Mouse (Mus musculus) ES-E14 (cell line): ENCODE data around the gene Tjp2. TPM values are rescaled to one million over a fixed set of nuclear protein-coding genes. Genes with fewer than 3 reads are reported as not detected.

ENCODE experiments used
- DNase-seq: peaks from one replicate; pipeline ENCODE4 v3.0.0-alpha.2; 2013; ENCODE audit warnings: low read depth, low spot score
- H3K27ac ChIP-seq: 2 replicates; pipeline ENCODE4 v1.5.1; 2012; ENCODE audit warnings: low read depth, mild to moderate bottlenecking, low read length, moderate library complexity, mixed read lengths; ENCODE audit not compliant: poor library complexity, insufficient read depth, severe bottlenecking
- H3K36me3 ChIP-seq: 2 replicates; pipeline ENCODE4 v1.6.1; 2012; ENCODE audit warnings: mild to moderate bottlenecking, low read length, moderate library complexity, mixed read lengths; ENCODE audit not compliant: control insufficient read depth, poor library complexity, insufficient read depth, severe bottlenecking
- H3K4me1 ChIP-seq, 2 experiments: fragments of 150-350 bp in 1 of 2; sonication (generic) in 1 of 2; 2 replicates each; pipeline ENCODE4 v1.6.1; 2012; ENCODE audit warnings: low read length in 2 of 2, mild to moderate bottlenecking in 1 of 2, mixed read lengths in 1 of 2; ENCODE audit not compliant: control insufficient read depth in 2 of 2, insufficient read depth in 2 of 2, poor library complexity in 1 of 2
- H3K4me3 ChIP-seq, 2 experiments: fragments of 150-350 bp in 1 of 2; sonication (generic) in 1 of 2; 2 replicates each; pipeline ENCODE4 v1.5.1; 2012; ENCODE audit warnings: low read length in 2 of 2, low read depth in 1 of 2, mild to moderate bottlenecking in 1 of 2, mixed read lengths in 1 of 2; ENCODE audit not compliant: insufficient read depth in 1 of 2, poor library complexity in 1 of 2, severe bottlenecking in 1 of 2
- H3K9ac ChIP-seq: 2 replicates; pipeline ENCODE4 v1.6.1; 2012; ENCODE audit warnings: low read depth, mild to moderate bottlenecking, low read length, mixed read lengths; ENCODE audit not compliant: poor library complexity, insufficient read depth, severe bottlenecking
- H3K9me3 ChIP-seq: fragments of 150-350 bp; sonication (generic); 2 replicates; pipeline ENCODE4 v1.6.1; 2012; ENCODE audit warnings: low read depth, mild to moderate bottlenecking, low read length; ENCODE audit not compliant: control insufficient read depth, insufficient read depth
- CHD2 ChIP-seq: IDR thresholded peaks from 2 replicates; pipeline ENCODE4 v1.6.1; 2014; ENCODE audit warnings: mild to moderate bottlenecking, low read depth, low read length, inconsistent platforms
- HCFC1 ChIP-seq: IDR thresholded peaks from 2 replicates; pipeline ENCODE4 v1.6.1; 2012; ENCODE audit warnings: low read length, inconsistent platforms, borderline replicate concordance; ENCODE audit not compliant: insufficient read depth
- MAFK ChIP-seq: IDR thresholded peaks from 2 replicates; pipeline ENCODE4 v1.6.1; 2014; ENCODE audit warnings: mild to moderate bottlenecking, low read depth, low read length, inconsistent platforms; ENCODE audit not compliant: insufficient read depth
- ZC3H11A ChIP-seq: IDR thresholded peaks from 2 replicates; pipeline ENCODE4 v1.6.1; 2012; ENCODE audit warnings: low read depth, mild to moderate bottlenecking, inconsistent platforms, low read length, borderline replicate concordance
- ZNF384 ChIP-seq: IDR thresholded peaks from 2 replicates; pipeline ENCODE4 v1.6.1; 2012; ENCODE audit warnings: low read depth, low read length, inconsistent platforms
- in situ Hi-C, 2 experiments: fragments of 600-800 bp; cut with MboI; formaldehyde crosslinking; loops; one replicate each; pipeline ENCODE4 v1.15.1; 2025; ENCODE audit warnings: low sequenced_read_pairs in 2 of 2, inconsistent platforms in 1 of 2; ENCODE audit not compliant: unreplicated experiment in 2 of 2
- total RNA-seq: library from RNA; depleted of rRNA; stranded (reverse); fragments of 300-350 nt; gene quantifications from 2 replicates; pipeline ENCODE4 v1.2.3, GENCODE M21; 2012

Tjp2 gene
- total RNA-seq, 1 experiment = 97.3 TPM

- Histone ChIP-seq H3K36me3 (peaks cover 2% of the 10 kb centered on the region; the same call in 1 of the 2 replicates), H3K27ac (peak overlapping the region; percentile 14; the same call in 1 of the 2 replicates), H3K4me3 (no peak overlapping the region), H3K9ac (no peak overlapping the region), H3K4me1 (peaks cover 16 to 34% of the 10 kb centered on the region in 2 experiments), H3K9me3 (no peaks in the 10 kb centered on the region)
- TF ChIP-seq HCFC1 = no peak
- TF ChIP-seq ZNF384 = no peak
- TF ChIP-seq ZC3H11A = no peak
- no peak for TF ChIP-seq MAFK
- TF ChIP-seq CHD2 = no peak
- DNase-seq = no peak
- in situ Hi-C loops = no loop called here
These were observed 11.5 kb downstream of the Tjp2 start for GRCm38 (mm10) chr19:24213299-24213698.

- no peak for TF ChIP-seq HCFC1
- no peak for TF ChIP-seq ZNF384
- TF ChIP-seq MAFK = no peak
- no peak for TF ChIP-seq ZC3H11A
- no peak for TF ChIP-seq CHD2
- in situ Hi-C loops = no loop called here
- H3K36me3 ChIP-seq = peaks cover 2% of the 10 kb centered on the region; the same call in 1 of the 2 replicates
- H3K4me3 ChIP-seq = no peak overlapping the region
- no peak overlapping the region for H3K9ac ChIP-seq
- DNase-seq = no peak
- peaks cover 13 to 34% of the 10 kb centered on the region in 2 experiments for H3K4me1 ChIP-seq
- H3K27ac ChIP-seq = 0 out of 2 replicates have a peak overlapping the region, but pooled peaks have one; percentile 14
- H3K9me3 ChIP-seq = no peaks in the 10 kb centered on the region
These were observed 12.1 kb downstream of the Tjp2 start for GRCm38 (mm10) chr19:24212552-24213249.

- Histone ChIP-seq H3K27ac (no peak overlapping the region), H3K9ac (no peak overlapping the region), H3K9me3 (no peaks in the 10 kb centered on the region), H3K4me1 (peaks cover 12 to 33% of the 10 kb centered on the region in 2 experiments), H3K4me3 (no peak overlapping the region), H3K36me3 (peaks cover 2% of the 10 kb centered on the region; the same call in 1 of the 2 replicates)
- TF ChIP-seq MAFK (no peak), HCFC1 (no peak), ZC3H11A (no peak), ZNF384 (no peak)
- no peak for DNase-seq
- in situ Hi-C loops = no loop called here
These were observed 13.7 kb downstream of the Tjp2 start for GRCm38 (mm10) chr19:24211168-24211567.

- Histone ChIP-seq H3K4me1 (peaks cover 7 to 32% of the 10 kb centered on the region in 2 experiments), H3K4me3 (peak overlapping the region; percentile 1 to 38; a peak in 3 of 4 replicates), H3K9me3 (no peaks in the 10 kb centered on the region), H3K36me3 (peaks cover 2% of the 10 kb centered on the region; the same call in 1 of the 2 replicates), H3K9ac (peak overlapping the region; percentile 8; the same call in 1 of the 2 replicates), H3K27ac (0 out of 2 replicates have a peak overlapping the region, but pooled peaks have one; percentile 27)
- in situ Hi-C loops = no loop called here
- DNase-seq = no peak
- no peak for TF ChIP-seq MAFK
- no peak for TF ChIP-seq HCFC1
- TF ChIP-seq ZC3H11A = no peak
- no peak for TF ChIP-seq ZNF384
- no peak for TF ChIP-seq CHD2
These were observed 15.3 kb downstream of the Tjp2 start for GRCm38 (mm10) chr19:24209516-24209915.
